Mouse (Mus musculus): ENCODE measurements around the gene Anp32a.
A peak's percentile ranks its signal among the peaks of the same experiment; 100 is the strongest.

Gene Anp32a

GRCm38 (mm10) chr9:62345633-62346387 is 4.7 kb downstream of the Anp32a start:
- DNase-seq (ENCODE audit: low spot score in 2 of 2) = no peak

- DNase-seq (ENCODE audit: low spot score in 2 of 2) = no peak
These were observed 5.2 kb downstream of the Anp32a start for GRCm38 (mm10) chr9:62346388-62346679.

GRCm38 (mm10) chr9:62347201-62347600 is 6.1 kb downstream of the Anp32a start:
- no peak for DNase-seq (ENCODE audit: low spot score in 2 of 2)

GRCm38 (mm10) chr9:62348050-62348449 is 7.0 kb downstream of the Anp32a start:
- DNase-seq (ENCODE audit: low spot score in 2 of 2) = no peak

- DNase-seq (ENCODE audit: low spot score in 2 of 2) = no peak
These were observed 7.4 kb downstream of the Anp32a start for GRCm38 (mm10) chr9:62348467-62348985.

- no peak for DNase-seq (ENCODE audit: low spot score in 2 of 2)
These were observed 8.2 kb downstream of the Anp32a start for GRCm38 (mm10) chr9:62349250-62349649.

GRCm38 (mm10) chr9:62350721-62351120 is 9.6 kb downstream of the Anp32a start:
- DNase-seq (ENCODE audit: low spot score in 2 of 2) = no peak

- DNase-seq (ENCODE audit: low spot score in 2 of 2) = no peak
These were observed 10.1 kb downstream of the Anp32a start for GRCm38 (mm10) chr9:62351200-62351599.

- no peak for DNase-seq (ENCODE audit: low spot score in 2 of 2)
These were observed 12.7 kb downstream of the Anp32a start for GRCm38 (mm10) chr9:62353784-62354183.

GRCm38 (mm10) chr9:62354838-62355719 is 14.0 kb downstream of the Anp32a start:
- no peak for DNase-seq (ENCODE audit: low spot score in 2 of 2)

- DNase-seq (ENCODE audit: low spot score in 2 of 2) = no peak
These were observed 14.7 kb downstream of the Anp32a start for GRCm38 (mm10) chr9:62355763-62356162.

GRCm38 (mm10) chr9:62357593-62357992 is 16.5 kb downstream of the Anp32a start:
- no peak for DNase-seq (ENCODE audit: low spot score in 2 of 2)

GRCm38 (mm10) chr9:62358851-62359250 is 17.8 kb downstream of the Anp32a start:
- DNase-seq (ENCODE audit: low spot score in 2 of 2) = no peak

- no peak for DNase-seq (ENCODE audit: low spot score in 2 of 2)
These were observed 19.8 kb downstream of the Anp32a start for GRCm38 (mm10) chr9:62360889-62361288.

- DNase-seq (ENCODE audit: low spot score in 2 of 2) = no peak
These were observed 21.8 kb downstream of the Anp32a start for GRCm38 (mm10) chr9:62362835-62363385.

- peak; percentile 70 to 74 for DNase-seq (ENCODE audit: low spot score in 2 of 2)
These were observed 22.5 kb downstream of the Anp32a start for GRCm38 (mm10) chr9:62363619-62364018.

GRCm38 (mm10) chr9:62364216-62364615 is 23.1 kb downstream of the Anp32a start:
- no peak for DNase-seq (ENCODE audit: low spot score in 2 of 2)

GRCm38 (mm10) chr9:62364831-62365230 is 23.7 kb downstream of the Anp32a start:
- no peak for DNase-seq (ENCODE audit: low spot score in 2 of 2)

- no peak for DNase-seq (ENCODE audit: low spot score in 2 of 2)
These were observed 24.4 kb downstream of the Anp32a start for GRCm38 (mm10) chr9:62365326-62366080.

- no peak for DNase-seq (ENCODE audit: low spot score in 2 of 2)
These were observed 25.7 kb downstream of the Anp32a start for GRCm38 (mm10) chr9:62366478-62367458.
